Mouse (Mus musculus) liver, embryonic 14.5 days (tissue): ENCODE data around the gene Eng. TPM values are rescaled to one million over a fixed set of nuclear protein-coding genes. Genes with fewer than 3 reads are reported as not detected.

Experiments
- ATAC-seq: fragments of 200-750 bp; cut with Nextera tagmentation; 2 replicates; pipeline ENCODE4 v1.8.0; 2017; ENCODE audit warnings: moderate number of reproducible peaks, mild to moderate bottlenecking, moderate library complexity; ENCODE audit not compliant: insufficient read depth
- DNase-seq, 3 experiments: peaks; one replicate each; pipeline ENCODE4 v3.0.0-alpha.2; 2012 to 2013; ENCODE audit warnings: low read depth in 3 of 3, low spot score in 3 of 3
- H3K27ac ChIP-seq: fragments of 300-500 bp; sonication (generic); 2 replicates; pipeline ENCODE4 v1.5.1; 2014; ENCODE audit warnings: moderate library complexity, mild to moderate bottlenecking, control low read depth, inconsistent platforms
- H3K27me3 ChIP-seq: fragments of 300-500 bp; sonication (generic); 2 replicates; pipeline ENCODE4 v1.6.1; 2014; ENCODE audit warnings: mild to moderate bottlenecking, low read length, moderate library complexity; ENCODE audit not compliant: control insufficient read depth, insufficient read depth
- H3K36me3 ChIP-seq: fragments of 300-500 bp; sonication (generic); replicated peaks from 2 replicates; pipeline ENCODE4 v1.6.1; 2014; ENCODE audit warnings: low read depth; ENCODE audit not compliant: control insufficient read depth, insufficient read depth
- H3K4me1 ChIP-seq, 2 experiments: fragments of 200-500 bp in 1 of 2; fragments of 300-500 bp in 1 of 2; sonication (generic) in 1 of 2; replicated peaks; 2 replicates each; pipeline ENCODE4 v1.6.1; 2012 to 2014; ENCODE audit warnings: antibody characterized with exemption in 1 of 2, inconsistent platforms in 1 of 2, low read length in 1 of 2; ENCODE audit not compliant: control insufficient read depth in 2 of 2, insufficient read depth in 2 of 2
- H3K4me2 ChIP-seq: fragments of 300-500 bp; sonication (generic); 2 replicates; pipeline ENCODE4 v1.6.1; 2014; ENCODE audit warnings: low read depth, mild to moderate bottlenecking, control low read depth, moderate library complexity
- H3K4me3 ChIP-seq, 2 experiments: fragments of 200-500 bp in 1 of 2; fragments of 300-500 bp in 1 of 2; sonication (generic) in 1 of 2; 2 replicates each; pipeline ENCODE4 v1.5.1; 2012 to 2014; ENCODE audit warnings: low read depth in 2 of 2, low read length in 2 of 2, mild to moderate bottlenecking in 2 of 2, control low read depth in 1 of 2, inconsistent platforms in 1 of 2, moderate library complexity in 1 of 2; ENCODE audit not compliant: insufficient read depth in 1 of 2
- H3K9ac ChIP-seq: fragments of 300-500 bp; sonication (generic); replicated peaks from 2 replicates; pipeline ENCODE4 v1.6.1; 2014; ENCODE audit warnings: mild to moderate bottlenecking, control low read depth, moderate library complexity
- H3K9me3 ChIP-seq: fragments of 300-500 bp; sonication (generic); 2 replicates; pipeline ENCODE4 v1.6.1; 2016; ENCODE audit warnings: low read length, mixed read lengths; ENCODE audit not compliant: control insufficient read depth
- CTCF ChIP-seq: IDR thresholded peaks from 2 replicates; pipeline ENCODE4 v1.5.1; 2016; ENCODE audit warnings: antibody characterized with exemption, low read depth, control low read depth
- EP300 ChIP-seq: IDR thresholded peaks from 2 replicates; pipeline ENCODE4 v1.6.1; 2016; ENCODE audit warnings: antibody characterized with exemption, low read depth
- WGBS: fragments of 180-500 bp; shearing (Covaris S2); extraction: QIAGEN DNeasy Blood & Tissue Kit; methylation state at CpG from one replicate; pipeline ENCODE4 v1.1.7; 2014; ENCODE audit not compliant: insufficient replicate concordance; 5-methylcytosine and 5-hydroxymethylcytosine counted together
- polyA plus RNA-seq, 2 experiments: library from polyadenylated mRNA; depleted of rRNA in 1 of 2; stranded (reverse) in 1 of 2; unstranded in 1 of 2; fragments of >200 nt; fragmentation: Nextera tagmentation in 1 of 2; extraction: Ambion mirVana in 1 of 2; gene quantifications; 2 replicates each; pipeline versions ENCODE4 v1.2.1 to v1.2.3; 2012 to 2014

Eng gene
- polyA plus RNA-seq, 2 experiments: 13.9 to 15.4 TPM

DNA sequence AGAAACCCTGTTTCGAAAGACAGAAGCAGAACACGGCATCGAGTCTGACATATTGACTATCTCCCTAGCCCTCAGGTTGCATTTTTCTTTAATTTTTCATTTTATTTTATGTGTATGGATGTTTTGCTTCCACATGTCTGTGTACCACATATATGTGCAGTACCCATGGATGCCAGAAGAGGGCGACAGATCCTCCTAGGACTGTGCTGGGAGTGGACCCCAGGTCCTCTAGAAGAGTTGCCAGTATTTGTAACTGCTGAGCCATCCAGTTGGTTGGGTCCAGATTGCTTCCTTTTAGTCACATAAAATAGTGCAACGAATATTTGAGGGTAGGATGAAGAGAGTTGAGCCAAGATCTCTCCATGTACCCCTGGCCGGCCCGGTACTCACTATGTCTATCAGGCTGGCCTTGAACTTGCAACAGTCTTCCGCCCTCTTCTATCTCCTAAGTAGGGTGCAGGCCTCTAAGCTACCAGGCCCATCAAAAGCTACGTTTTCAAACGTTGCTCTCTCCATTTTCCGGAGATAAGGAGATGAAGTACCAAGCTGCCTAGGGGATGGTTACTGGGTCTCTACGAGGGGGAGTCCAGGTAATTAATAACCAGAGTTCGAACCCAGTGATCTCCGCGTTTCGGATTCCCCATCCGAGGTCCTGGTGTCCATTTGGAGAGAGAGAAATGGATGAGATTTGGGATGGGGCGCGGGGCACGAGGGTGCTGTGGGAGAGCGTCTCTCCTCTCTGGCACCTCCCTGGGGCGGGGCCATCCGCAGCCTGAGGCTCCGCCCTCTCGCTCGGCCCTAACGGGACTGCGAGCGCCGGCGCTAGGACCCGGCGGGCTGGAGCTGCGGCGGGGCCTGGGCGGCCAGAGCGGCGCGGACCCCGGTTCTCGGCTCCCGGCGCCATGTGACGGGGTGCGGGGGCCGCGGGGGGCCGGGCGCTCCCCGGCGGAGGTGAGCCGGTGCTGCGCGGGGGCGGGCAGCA, 39.9 kb upstream of the Eng start:
- Histone ChIP-seq H3K9ac (peak overlapping the region; percentile 67), H3K27ac (0 out of 2 replicates have a peak overlapping the region, but pooled peaks have one; percentile 4), H3K36me3 (no peaks in the 10 kb centered on the region), H3K4me1 (peaks cover 21 to 42% of the 10 kb centered on the region in 2 experiments), H3K4me3 (peak overlapping the region; percentile 61 to 70), H3K9me3 (no peaks in the 10 kb centered on the region), H3K27me3 (no peaks in the 10 kb centered on the region), H3K4me2 (peak overlapping the region; percentile 89)
- TF ChIP-seq CTCF (peak; percentile 86), EP300 (no peak)
- DNase-seq (peak; percentile 71 to 80 (median 72)), ATAC-seq (peak; percentile 76)
- 10% methylated on average over 51 of the region's 55 CpGs for WGBS

DNA sequence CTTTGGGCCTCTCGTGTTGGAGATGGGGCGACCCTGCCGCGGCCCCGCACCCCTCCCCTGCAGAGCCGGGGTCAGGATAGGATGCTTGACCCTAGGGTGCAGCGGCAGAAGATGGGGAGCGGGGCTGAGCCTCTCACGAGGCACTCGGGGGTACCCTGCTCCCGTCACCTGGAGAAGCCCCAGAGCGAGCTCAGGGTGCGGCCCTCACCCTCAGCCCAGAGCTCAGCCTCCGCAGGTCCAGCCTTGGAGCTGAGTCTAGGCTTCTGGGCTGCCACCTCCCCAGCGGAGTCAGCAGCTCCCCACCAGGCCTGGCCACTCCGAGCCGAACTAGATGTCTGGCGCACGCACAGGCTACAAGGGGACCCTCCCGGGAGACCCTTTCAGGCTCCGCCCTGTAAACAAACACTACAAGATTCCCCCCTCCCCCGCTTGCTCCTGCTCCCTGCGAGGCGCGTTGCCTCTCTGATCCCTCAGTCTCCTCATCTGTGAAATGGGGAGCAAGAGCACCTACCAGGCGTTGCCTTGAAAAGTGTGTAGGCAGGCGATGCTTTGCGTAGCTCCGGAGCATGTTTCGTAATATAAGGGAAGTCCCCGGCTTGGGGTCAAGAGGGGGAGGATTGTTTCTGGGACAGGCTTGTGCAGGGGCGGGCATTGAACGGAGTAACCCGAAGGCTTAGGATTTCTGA, 39.0 kb upstream of the Eng start:
- Histone ChIP-seq H3K4me1 (peaks cover 16 to 34% of the 10 kb centered on the region in 2 experiments), H3K27me3 (no peaks in the 10 kb centered on the region), H3K27ac (0 out of 2 replicates have a peak overlapping the region, but pooled peaks have one; percentile 4), H3K4me3 (peak overlapping the region; percentile 61 to 70), H3K36me3 (no peaks in the 10 kb centered on the region), H3K9ac (peak overlapping the region; percentile 67), H3K4me2 (peak overlapping the region; percentile 89), H3K9me3 (no peaks in the 10 kb centered on the region)
- no peak for DNase-seq
- WGBS: under 1% methylated on average over 34 of the region's 34 CpGs
- ATAC-seq: peak; percentile 33
- TF ChIP-seq CTCF: no peak
- no peak for TF ChIP-seq EP300

GRCm38 (mm10) chr2:32608141-32608777, 38.1 kb upstream of the Eng start:
- H3K4me3 ChIP-seq: peak overlapping the region; percentile 61 to 70
- TF ChIP-seq EP300 (no peak), CTCF (no peak)
- peaks cover 13 to 32% of the 10 kb centered on the region in 2 experiments for H3K4me1 ChIP-seq
- no peaks in the 10 kb centered on the region for H3K9me3 ChIP-seq
- H3K4me2 ChIP-seq: peak overlapping the region; percentile 89
- ATAC-seq (peak; percentile 73), DNase-seq (peak; percentile 66 to 74 (median 68))
- peak overlapping the region; percentile 48 for H3K27ac ChIP-seq
- H3K9ac ChIP-seq: peak overlapping the region; percentile 61
- whole genome bisulfite sequencing: under 1% methylated on average over 25 of the region's 25 CpGs
- no peaks in the 10 kb centered on the region for H3K36me3 ChIP-seq
- H3K27me3 ChIP-seq: no peaks in the 10 kb centered on the region

GRCm38 (mm10) chr2:32608778-32609435, 37.5 kb upstream of the Eng start:
- 46% methylated on average over 18 of the region's 18 CpGs for WGBS
- TF ChIP-seq EP300 (no peak), CTCF (no peak)
- ATAC-seq: peak; percentile 45; the same call in 1 of the 2 replicates
- peak overlapping the region; percentile 61 for H3K9ac ChIP-seq
- H3K4me3 ChIP-seq: peak overlapping the region; percentile 61 to 70
- H3K4me2 ChIP-seq: peak overlapping the region; percentile 89
- peak overlapping the region; percentile 48 for H3K27ac ChIP-seq
- H3K27me3 ChIP-seq: no peaks in the 10 kb centered on the region
- DNase-seq: no peak
- no peaks in the 10 kb centered on the region for H3K9me3 ChIP-seq
- peaks cover 13 to 32% of the 10 kb centered on the region in 2 experiments for H3K4me1 ChIP-seq
- no peaks in the 10 kb centered on the region for H3K36me3 ChIP-seq
